20 mouse cellular contexts compared by ENCODE assay signal in genomic region chr19:24321211-24321899, GRCm38 (mm10). TPM values are rescaled to one million over a fixed set of nuclear protein-coding genes. Genes with fewer than 3 reads are reported as not detected.
DNase-seq lines count a peak whose midpoint lies in the region; ATAC-seq and TF ChIP-seq lines count a peak whose summit lies in the region.
"Had no signal": no experiment of that assay in that cellular context is flagged by ENCODE, and none has a peak within 500 bp of the region (broad histone marks: within the 10 kb centered on the region; RNA-seq: fewer than 3 reads in every experiment).

No protein-coding gene starts in this region.

- no peak overlapping the region for H3K9ac ChIP-seq in heart, embryonic 12.5 days
- no peak overlapping the region for H3K9ac ChIP-seq in heart, embryonic 16.5 days (ENCODE audit: low read length)
- H3K9ac ChIP-seq in lung, embryonic 15.5 days: no peak overlapping the region
- H3K9ac ChIP-seq in hindbrain, postnatal 0 days (replicated peaks; ENCODE audit: low read length): no peak overlapping the region
- H3K9ac ChIP-seq: embryonic facial prominence, embryonic 13.5 days; forebrain, embryonic 12.5 days; hindbrain, embryonic 14.5 days had no signal

- no peak for ATAC-seq in heart, embryonic 12.5 days (ENCODE audit: insufficient number of reproducible peaks, low FRiP score)
- no peak for ATAC-seq in heart, embryonic 16.5 days (replicated peaks; ENCODE audit: extremely low read depth, insufficient read depth, low FRiP score)
- no peak for ATAC-seq in lung, embryonic 15.5 days (ENCODE audit: borderline replicate concordance, extremely low read depth, low FRiP score, low TSS enrichment)
- ATAC-seq in hindbrain, postnatal 0 days: no peak
- ATAC-seq: forebrain, embryonic 16.5 days; intestine, embryonic 16.5 days had no signal

- peaks cover 41% of the 10 kb centered on the region for H3K4me1 ChIP-seq in heart, embryonic 12.5 days (replicated peaks)
- peaks cover 22% of the 10 kb centered on the region for H3K4me1 ChIP-seq in heart, embryonic 16.5 days (ENCODE audit: control insufficient read depth, insufficient read depth, low read length)
- H3K4me1 ChIP-seq in lung, embryonic 15.5 days: peaks cover 25% of the 10 kb centered on the region
- H3K4me1 ChIP-seq in hindbrain, postnatal 0 days (ENCODE audit: insufficient read depth, low read length): 0 out of 2 replicates have a peak, but pooled peaks cover 7% of the 10 kb centered on the region

- H3K36me3 ChIP-seq in heart, embryonic 12.5 days: no peaks in the 10 kb centered on the region
- H3K36me3 ChIP-seq in heart, embryonic 16.5 days (ENCODE audit: control insufficient read depth, insufficient read depth): no peaks in the 10 kb centered on the region
- H3K36me3 ChIP-seq in lung, embryonic 15.5 days: no peaks in the 10 kb centered on the region
- no peaks in the 10 kb centered on the region for H3K36me3 ChIP-seq in hindbrain, postnatal 0 days (ENCODE audit: insufficient read depth, low read length)
- H3K36me3 ChIP-seq: embryonic facial prominence, embryonic 13.5 days; forebrain, embryonic 12.5 days; hindbrain, embryonic 10.5 days had no signal

- whole genome bisulfite sequencing in heart, embryonic 12.5 days: 81% methylated on average over 6 of the region's 6 CpGs
- WGBS in heart, embryonic 16.5 days: 75% methylated on average over 6 of the region's 6 CpGs
- WGBS in lung, embryonic 15.5 days: 55% methylated on average over 6 of the region's 6 CpGs
- WGBS in hindbrain, postnatal 0 days: 90% methylated on average over 6 of the region's 6 CpGs

- peak overlapping the region; percentile 33 for H3K27ac ChIP-seq in heart, embryonic 12.5 days (ENCODE audit: poor library complexity, severe bottlenecking)
- H3K27ac ChIP-seq in heart, embryonic 16.5 days (ENCODE audit: low read length): peak overlapping the region; percentile 77
- H3K27ac ChIP-seq in lung, embryonic 15.5 days: peak overlapping the region; percentile 74
- no peak overlapping the region for H3K27ac ChIP-seq in hindbrain, postnatal 0 days
- H3K27ac ChIP-seq: embryonic facial prominence, embryonic 13.5 days; forebrain, embryonic 12.5 days; hindbrain, embryonic 10.5 days; hindbrain, embryonic 14.5 days had no signal

- intact Hi-C loops in heart, postnatal 36 days (cut with DNase I): no loop called here

- no peak for DNase-seq in heart, postnatal 36 days
- DNase-seq in heart, postnatal 4 days: no peak
- DNase-seq in lung, postnatal 10 days: no peak
- DNase-seq in lung, postnatal 36 days: peak; percentile 72
- no peak for DNase-seq in hindbrain, postnatal 0 days (ENCODE audit: low spot score)
- DNase-seq: adrenal gland, adult 2 months; adrenal gland, postnatal 25 days; cerebellum, adult 18-20 months; cerebellum, adult 9-11 months; cerebellum, postnatal 36 days; gastrocnemius, postnatal 10 days had no signal

- no peak overlapping the region for H3K4me3 ChIP-seq in heart, embryonic 12.5 days
- no peak overlapping the region for H3K4me3 ChIP-seq in heart, embryonic 16.5 days (ENCODE audit: low read length)
- no peak overlapping the region for H3K4me3 ChIP-seq in lung, embryonic 15.5 days
- H3K4me3 ChIP-seq in hindbrain, postnatal 0 days (ENCODE audit: low read length): no peak overlapping the region
- H3K4me3 ChIP-seq: embryonic facial prominence, embryonic 13.5 days; forebrain, embryonic 12.5 days; hindbrain, embryonic 10.5 days had no signal

- H3K27me3 ChIP-seq in heart, embryonic 12.5 days (replicated peaks): no peaks in the 10 kb centered on the region
- H3K27me3 ChIP-seq in heart, embryonic 16.5 days (ENCODE audit: control insufficient read depth, insufficient read depth, low read length): no peaks in the 10 kb centered on the region
- no peaks in the 10 kb centered on the region for H3K27me3 ChIP-seq in lung, embryonic 15.5 days
- no peaks in the 10 kb centered on the region for H3K27me3 ChIP-seq in hindbrain, postnatal 0 days (ENCODE audit: insufficient read depth, low read length)
- H3K27me3 ChIP-seq: embryonic facial prominence, embryonic 13.5 days; forebrain, embryonic 12.5 days had no signal

- no peaks in the 10 kb centered on the region for H3K9me3 ChIP-seq in heart, embryonic 12.5 days (replicated peaks)
- no peaks in the 10 kb centered on the region for H3K9me3 ChIP-seq in heart, embryonic 16.5 days (replicated peaks; ENCODE audit: control insufficient read depth, low read length)
- H3K9me3 ChIP-seq in lung, embryonic 15.5 days: no peaks in the 10 kb centered on the region
- no peaks in the 10 kb centered on the region for H3K9me3 ChIP-seq in hindbrain, postnatal 0 days (ENCODE audit: low read length)
- H3K9me3 ChIP-seq: embryonic facial prominence, embryonic 13.5 days; forebrain, embryonic 12.5 days; hindbrain, embryonic 10.5 days had no signal

- H3K4me2 ChIP-seq in heart, embryonic 12.5 days: no peak overlapping the region
- no peak overlapping the region for H3K4me2 ChIP-seq in heart, embryonic 16.5 days (ENCODE audit: low read depth, low read length)
- no peak overlapping the region for H3K4me2 ChIP-seq in lung, embryonic 15.5 days
- H3K4me2 ChIP-seq in hindbrain, postnatal 0 days (ENCODE audit: low read depth, low read length): no peak overlapping the region
- H3K4me2 ChIP-seq: embryonic facial prominence, embryonic 13.5 days; forebrain, embryonic 12.5 days; hindbrain, embryonic 14.5 days had no signal

- no peak for TF ChIP-seq CTCF in hindbrain, postnatal 0 days (IDR thresholded peaks at IDR 0.05; ENCODE audit: low read depth)

RNA-seq across cellular contexts. Expression of gene Fxn, which starts 41.0 kb away (rescaled TPM):
- polyA plus RNA-seq in heart, embryonic 12.5 days (2016; fragmentation: Nextera tagmentation; extraction: Ambion mirVana): 59.6 and 61.2 TPM in 2 replicates
- 10 to 100 TPM; 27.7 to 32.7 TPM for total RNA-seq in heart, postnatal 36 days (2021)
- polyA plus RNA-seq in heart, embryonic 16.5 days (2015; fragmentation: Nextera tagmentation; extraction: Ambion mirVana): 65.6 and 67.6 TPM in 2 replicates
- 10 to 100 TPM; 39.3 to 41.2 TPM for total RNA-seq in heart, postnatal 4 days (2021)
- 52.3 and 54.6 TPM in 2 replicates for polyA plus RNA-seq in lung, embryonic 15.5 days (2015; fragmentation: Nextera tagmentation; extraction: Ambion mirVana)
- 28.5 and 30.4 TPM in 2 replicates for total RNA-seq in hindbrain, postnatal 0 days (2014; rRNA removed)
- 43.8 and 47.7 TPM in 2 replicates for polyA plus RNA-seq in hindbrain, postnatal 0 days (2015; fragmentation: Nextera tagmentation; extraction: Ambion mirVana)
